Mouse (Mus musculus) hindbrain, embryonic 16.5 days (tissue): Measurements from ENCODE around the gene Pheta1. TPM values are rescaled to one million over a fixed set of nuclear protein-coding genes. Genes with fewer than 3 reads are reported as not detected.
A peak's percentile ranks its signal among the peaks of the same experiment; 100 is the strongest.

Source experiments
- ATAC-seq: fragments of 200-750 bp; cut with Nextera tagmentation; 2 replicates; pipeline ENCODE4 v1.8.0; 2017; ENCODE audit warnings: moderate TSS enrichment, moderate library complexity
- H3K27ac ChIP-seq: fragments of 300-500 bp; sonication (generic); 2 replicates; pipeline ENCODE4 v1.5.1; 2014; ENCODE audit warnings: low read depth, mild to moderate bottlenecking, control low read depth, low read length, moderate library complexity
- H3K27me3 ChIP-seq: fragments of 300-500 bp; sonication (generic); replicated peaks from 2 replicates; pipeline ENCODE4 v1.6.1; 2014; ENCODE audit warnings: low read length; ENCODE audit not compliant: control insufficient read depth, insufficient read depth
- H3K36me3 ChIP-seq: fragments of 300-500 bp; sonication (generic); 2 replicates; pipeline ENCODE4 v1.6.1; 2014; ENCODE audit warnings: mild to moderate bottlenecking, low read length, moderate library complexity, mixed read lengths; ENCODE audit not compliant: control insufficient read depth, insufficient read depth
- H3K4me1 ChIP-seq: fragments of 300-500 bp; sonication (generic); 2 replicates; pipeline ENCODE4 v1.6.1; 2014; ENCODE audit warnings: low read depth, low read length; ENCODE audit not compliant: control insufficient read depth, insufficient read depth
- H3K4me2 ChIP-seq: fragments of 300-500 bp; sonication (generic); 2 replicates; pipeline ENCODE4 v1.6.1; 2014; ENCODE audit warnings: mild to moderate bottlenecking, low read length, control low read depth, moderate library complexity
- H3K4me3 ChIP-seq: fragments of 300-500 bp; sonication (generic); 2 replicates; pipeline ENCODE4 v1.5.1; 2014; ENCODE audit warnings: mild to moderate bottlenecking, low read length, control low read depth, moderate library complexity
- H3K9ac ChIP-seq: fragments of 300-500 bp; sonication (generic); 2 replicates; pipeline ENCODE4 v1.6.1; 2014; ENCODE audit warnings: low read depth, mild to moderate bottlenecking, control low read depth, low read length, moderate library complexity
- H3K9me3 ChIP-seq: fragments of 300-500 bp; sonication (generic); 2 replicates; pipeline ENCODE4 v1.6.1; 2014; ENCODE audit warnings: mild to moderate bottlenecking, low read length, moderate library complexity; ENCODE audit not compliant: control insufficient read depth
- WGBS: fragments of 180-500 bp; shearing (Covaris S2); extraction: QIAGEN DNeasy Blood & Tissue Kit; methylation state at CpG from one replicate; pipeline ENCODE4 v1.1.7; 2014; 5-methylcytosine and 5-hydroxymethylcytosine counted together
- polyA plus RNA-seq: library from polyadenylated mRNA; unstranded; fragments of >200 nt; fragmentation: Nextera tagmentation; extraction: Ambion mirVana; gene quantifications from 2 replicates; pipeline ENCODE4 v1.2.1, GENCODE M21; 2015

Pheta1 gene
- polyA plus RNA-seq, 1 experiment from 2014 or later = 34.1 TPM

GRCm38 (mm10) chr5:121815067-121815466, 33.7 kb upstream of the Pheta1 start:
- Histone ChIP-seq H3K27me3 (no peaks in the 10 kb centered on the region), H3K4me3 (no peak overlapping the region), H3K9ac (no peak overlapping the region), H3K4me1 (no peaks in the 10 kb centered on the region; the same call in 1 of the 2 replicates), H3K4me2 (no peak overlapping the region), H3K9me3 (no peaks in the 10 kb centered on the region), H3K36me3 (peaks cover 37% of the 10 kb centered on the region), H3K27ac (no peak overlapping the region)
- ATAC-seq = 0 out of 2 replicates have a peak, but pooled peaks have one; percentile 24
- 62% methylated on average over 3 of the region's 3 CpGs for WGBS

GRCm38 (mm10) chr5:121815867-121816380, 32.9 kb upstream of the Pheta1 start:
- WGBS = 88% methylated on average over 8 of the region's 8 CpGs
- ATAC-seq = no peak
- H3K4me2 ChIP-seq = no peak overlapping the region
- no peaks in the 10 kb centered on the region for H3K27me3 ChIP-seq
- H3K9ac ChIP-seq = no peak overlapping the region
- H3K4me3 ChIP-seq = no peak overlapping the region
- H3K9me3 ChIP-seq = no peaks in the 10 kb centered on the region
- H3K4me1 ChIP-seq = no peaks in the 10 kb centered on the region; the same call in 1 of the 2 replicates
- no peak overlapping the region for H3K27ac ChIP-seq
- H3K36me3 ChIP-seq = peaks cover 35% of the 10 kb centered on the region

DNA sequence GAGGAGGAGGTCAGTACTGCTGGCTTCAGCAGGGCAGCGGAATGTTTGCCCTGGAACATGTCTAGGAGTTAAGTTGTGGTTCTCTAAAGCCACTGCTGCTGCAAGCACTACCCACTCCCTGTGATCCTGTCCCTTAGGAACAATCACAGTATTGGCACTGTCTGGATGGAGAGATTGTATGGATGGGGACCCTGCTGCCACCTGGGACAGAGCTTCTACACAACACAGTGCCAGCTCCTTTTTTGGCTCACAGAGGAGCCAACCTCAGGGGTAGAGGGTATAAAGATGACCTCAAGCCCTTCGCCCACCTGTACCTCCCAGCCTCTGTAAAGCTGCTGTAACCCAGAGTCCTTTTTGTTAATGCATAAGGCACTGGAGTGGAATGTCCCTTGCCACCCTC, 32.2 kb upstream of the Pheta1 start:
- H3K27me3 ChIP-seq = no peaks in the 10 kb centered on the region
- H3K9ac ChIP-seq = no peak overlapping the region
- H3K36me3 ChIP-seq = peaks cover 29% of the 10 kb centered on the region
- H3K4me3 ChIP-seq = no peak overlapping the region
- H3K9me3 ChIP-seq = no peaks in the 10 kb centered on the region
- 96% methylated on average over 2 of the region's 2 CpGs for WGBS
- no peaks in the 10 kb centered on the region for H3K4me1 ChIP-seq
- ATAC-seq = no peak
- no peak overlapping the region for H3K4me2 ChIP-seq
- H3K27ac ChIP-seq = no peak overlapping the region

DNA sequence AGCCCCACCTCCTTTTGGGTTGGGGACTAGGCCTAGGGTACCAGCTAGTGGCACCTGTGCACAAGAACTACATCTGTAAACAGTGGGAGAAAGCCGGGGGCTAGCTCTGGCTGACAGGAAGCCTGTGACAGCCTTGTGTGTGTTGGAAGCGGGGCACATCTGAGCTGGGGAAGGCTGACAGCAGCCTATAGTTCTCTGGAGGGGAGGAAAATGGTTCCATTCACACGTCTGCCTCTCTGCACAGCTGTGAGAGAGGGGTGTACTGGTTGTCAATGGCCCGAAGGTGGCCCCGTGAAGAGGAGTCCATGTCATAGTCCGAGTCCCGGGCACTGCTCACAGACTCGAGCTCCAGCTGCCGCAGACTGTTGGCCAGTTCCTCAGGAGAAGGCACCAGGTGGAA, 31.2 kb upstream of the Pheta1 start:
- Histone ChIP-seq H3K27ac (no peak overlapping the region), H3K27me3 (no peaks in the 10 kb centered on the region), H3K9ac (no peak overlapping the region), H3K36me3 (peaks cover 22% of the 10 kb centered on the region), H3K9me3 (no peaks in the 10 kb centered on the region), H3K4me1 (no peaks in the 10 kb centered on the region), H3K4me2 (no peak overlapping the region), H3K4me3 (no peak overlapping the region)
- ATAC-seq = no peak
- WGBS = 91% methylated on average over 9 of the region's 9 CpGs

GRCm38 (mm10) chr5:121818401-121818800, 30.4 kb upstream of the Pheta1 start:
- no peak overlapping the region for H3K27ac ChIP-seq
- 94% methylated on average over 7 of the region's 7 CpGs for WGBS
- no peaks in the 10 kb centered on the region for H3K9me3 ChIP-seq
- H3K4me3 ChIP-seq = no peak overlapping the region
- peaks cover 22% of the 10 kb centered on the region for H3K36me3 ChIP-seq
- no peak overlapping the region for H3K9ac ChIP-seq
- no peak overlapping the region for H3K4me2 ChIP-seq
- no peaks in the 10 kb centered on the region for H3K27me3 ChIP-seq
- H3K4me1 ChIP-seq = no peaks in the 10 kb centered on the region
- ATAC-seq = no peak

- no peak for ATAC-seq
- H3K4me3 ChIP-seq = no peak overlapping the region
- no peaks in the 10 kb centered on the region for H3K27me3 ChIP-seq
- H3K27ac ChIP-seq = no peak overlapping the region
- peaks cover 22% of the 10 kb centered on the region for H3K36me3 ChIP-seq
- WGBS = 95% methylated on average over 4 of the region's 4 CpGs
- no peaks in the 10 kb centered on the region for H3K4me1 ChIP-seq
- H3K9me3 ChIP-seq = no peaks in the 10 kb centered on the region
- no peak overlapping the region for H3K4me2 ChIP-seq
- H3K9ac ChIP-seq = no peak overlapping the region
Observed at GRCm38 (mm10) chr5:121818862-121819261, 29.9 kb upstream of the Pheta1 start.

GRCm38 (mm10) chr5:121819559-121819958, 29.2 kb upstream of the Pheta1 start:
- WGBS = 90% methylated on average over 5 of the region's 5 CpGs
- Histone ChIP-seq H3K4me1 (no peaks in the 10 kb centered on the region), H3K9ac (no peak overlapping the region), H3K4me2 (no peak overlapping the region), H3K4me3 (no peak overlapping the region), H3K27me3 (no peaks in the 10 kb centered on the region), H3K9me3 (no peaks in the 10 kb centered on the region), H3K36me3 (peaks cover 22% of the 10 kb centered on the region), H3K27ac (no peak overlapping the region)
- no peak for ATAC-seq

DNA sequence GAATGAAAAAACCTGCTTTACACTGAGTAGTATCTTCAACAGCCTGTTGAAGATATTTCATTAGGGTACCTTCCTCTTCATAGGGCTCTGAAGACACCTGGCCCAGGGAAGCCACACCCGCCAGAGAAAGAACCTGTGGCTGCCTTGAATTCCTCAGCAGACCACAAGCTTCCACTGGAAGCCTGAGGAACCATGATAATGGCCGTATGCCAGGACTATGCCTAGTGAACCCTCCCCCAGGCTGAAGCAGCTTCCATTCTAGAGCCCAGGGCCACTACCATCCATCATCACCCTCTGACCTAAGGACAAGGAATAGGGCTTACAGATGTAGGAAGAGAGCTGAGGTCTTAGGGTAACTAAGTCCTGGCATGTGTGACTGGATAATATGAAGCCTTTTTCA, 28.6 kb upstream of the Pheta1 start:
- WGBS = 87% methylated on average over 2 of the region's 2 CpGs
- Histone ChIP-seq H3K4me1 (no peaks in the 10 kb centered on the region), H3K4me2 (no peak overlapping the region), H3K9ac (no peak overlapping the region), H3K36me3 (peaks cover 22% of the 10 kb centered on the region), H3K4me3 (no peak overlapping the region), H3K9me3 (no peaks in the 10 kb centered on the region), H3K27ac (no peak overlapping the region), H3K27me3 (no peaks in the 10 kb centered on the region)
- no peak for ATAC-seq

DNA sequence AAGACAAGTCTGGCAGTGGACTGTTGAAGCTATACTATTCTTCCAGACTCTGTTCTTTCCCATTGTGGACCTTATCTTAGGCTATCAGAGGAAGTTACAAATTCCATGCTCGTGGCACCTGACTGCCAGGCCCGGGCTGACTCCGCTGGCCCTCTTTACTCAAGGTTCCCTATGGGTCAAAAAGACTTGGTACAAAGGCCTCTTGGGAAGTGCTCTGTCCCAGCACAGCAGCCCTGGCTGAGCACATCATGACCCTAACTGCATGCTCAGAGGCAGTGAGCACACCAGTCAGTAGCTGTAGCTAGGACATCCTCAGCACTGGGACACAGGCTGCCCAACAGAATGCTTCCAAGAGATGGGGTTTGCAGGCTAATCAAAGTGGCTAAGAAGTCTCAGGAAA, 28.1 kb upstream of the Pheta1 start:
- Histone ChIP-seq H3K4me2 (no peak overlapping the region), H3K9me3 (no peaks in the 10 kb centered on the region), H3K36me3 (peaks cover 20% of the 10 kb centered on the region), H3K4me1 (no peaks in the 10 kb centered on the region), H3K9ac (no peak overlapping the region), H3K27me3 (no peaks in the 10 kb centered on the region), H3K27ac (no peak overlapping the region), H3K4me3 (no peak overlapping the region)
- 96% methylated on average over 3 of the region's 3 CpGs for WGBS
- ATAC-seq = no peak

- 86% methylated on average over 5 of the region's 5 CpGs for WGBS
- no peak overlapping the region for H3K9ac ChIP-seq
- H3K4me3 ChIP-seq = no peak overlapping the region
- H3K27ac ChIP-seq = no peak overlapping the region
- peaks cover 20% of the 10 kb centered on the region for H3K36me3 ChIP-seq
- no peaks in the 10 kb centered on the region for H3K4me1 ChIP-seq
- H3K27me3 ChIP-seq = no peaks in the 10 kb centered on the region
- no peak for ATAC-seq
- H3K4me2 ChIP-seq = no peak overlapping the region
- no peaks in the 10 kb centered on the region for H3K9me3 ChIP-seq
Observed at GRCm38 (mm10) chr5:121821116-121821515, 27.7 kb upstream of the Pheta1 start.
